Mouse (Mus musculus) limb, embryonic 14.5 days (tissue): Measurements from ENCODE around the gene Pld4. TPM values are rescaled to one million over a fixed set of nuclear protein-coding genes. Genes with fewer than 3 reads are reported as not detected.

Source experiments
- ATAC-seq: fragments of 200-750 bp; cut with Nextera tagmentation; 2 replicates; pipeline ENCODE4 v1.8.0; 2017; ENCODE audit warnings: low read depth, moderate number of reproducible peaks, moderate TSS enrichment; ENCODE audit not compliant: low FRiP score
- DNase-seq: peaks from one replicate; pipeline ENCODE4 v3.0.0-alpha.2; 2015; ENCODE audit warnings: low spot score
- H3K27ac ChIP-seq: fragments of 300-500 bp; sonication (generic); replicated peaks from 2 replicates; pipeline ENCODE4 v1.5.1; 2014; ENCODE audit warnings: low read depth, mild to moderate bottlenecking, low read length, moderate library complexity, mixed read lengths
- H3K27me3 ChIP-seq: fragments of 300-500 bp; sonication (generic); 2 replicates; pipeline ENCODE4 v1.6.1; 2014; ENCODE audit warnings: low read length, mixed read lengths; ENCODE audit not compliant: control insufficient read depth, insufficient read depth
- H3K36me3 ChIP-seq: fragments of 300-500 bp; sonication (generic); 2 replicates; pipeline ENCODE4 v1.6.1; 2014; ENCODE audit warnings: mild to moderate bottlenecking, low read length, moderate library complexity, mixed read lengths; ENCODE audit not compliant: control insufficient read depth, insufficient read depth
- H3K4me1 ChIP-seq: fragments of 300-500 bp; sonication (generic); 2 replicates; pipeline ENCODE4 v1.6.1; 2014; ENCODE audit warnings: antibody characterized with exemption, low read length, mixed read lengths; ENCODE audit not compliant: control insufficient read depth, insufficient read depth
- H3K4me2 ChIP-seq: fragments of 300-500 bp; sonication (generic); replicated peaks from 2 replicates; pipeline ENCODE4 v1.6.1; 2014; ENCODE audit warnings: low read depth, mild to moderate bottlenecking, low read length, moderate library complexity; ENCODE audit not compliant: severe bottlenecking
- H3K4me3 ChIP-seq: fragments of 300-500 bp; sonication (generic); replicated peaks from 2 replicates; pipeline ENCODE4 v1.5.1; 2014; ENCODE audit warnings: low read length
- H3K9ac ChIP-seq: fragments of 300-500 bp; sonication (generic); 2 replicates; pipeline ENCODE4 v1.6.1; 2014; ENCODE audit warnings: mild to moderate bottlenecking, low read depth, low read length, moderate library complexity; ENCODE audit not compliant: severe bottlenecking
- H3K9me3 ChIP-seq: fragments of 300-500 bp; sonication (generic); 2 replicates; pipeline ENCODE4 v1.6.1; 2016; ENCODE audit warnings: low read length; ENCODE audit not compliant: control insufficient read depth
- POLR2A ChIP-seq: fragments of 200-500 bp; IDR thresholded peaks from 2 replicates; pipeline ENCODE4 v1.8.0; 2012; ENCODE audit warnings: inconsistent platforms, mild to moderate bottlenecking, moderate library complexity, borderline replicate concordance; ENCODE audit not compliant: insufficient read depth, insufficient read length; ENCODE audit errors: extremely low read depth
- WGBS: fragments of 180-500 bp; shearing (Covaris S2); extraction: QIAGEN DNeasy Blood & Tissue Kit; methylation state at CpG from one replicate; pipeline ENCODE4 v1.1.7; 2014; 5-methylcytosine and 5-hydroxymethylcytosine counted together
- polyA plus RNA-seq, 2 experiments: library from polyadenylated mRNA; depleted of rRNA in 1 of 2; stranded (reverse) in 1 of 2; unstranded in 1 of 2; fragments of >200 nt; fragmentation: Nextera tagmentation in 1 of 2; extraction: Ambion mirVana in 1 of 2; gene quantifications; 2 replicates each; pipeline versions ENCODE4 v1.2.1 to v1.2.3; 2012 to 2014

Pld4 gene
- polyA plus RNA-seq, 2 experiments, result 14.0 to 15.7 TPM

GRCm38 (mm10) chr12:112750976-112751375 lies 9.5 kb upstream of the Pld4 start:
- DNase-seq (no peak), ATAC-seq (no peak)
- H3K4me3 ChIP-seq, result no peak overlapping the region
- no peak for TF ChIP-seq POLR2A
- H3K9me3 ChIP-seq, result no peaks in the 10 kb centered on the region
- peaks cover 3% of the 10 kb centered on the region; the same call in 1 of the 2 replicates for H3K4me1 ChIP-seq
- H3K9ac ChIP-seq, result no peak overlapping the region
- H3K27ac ChIP-seq, result no peak overlapping the region
- WGBS, result 86% methylated on average over 12 of the region's 12 CpGs
- H3K27me3 ChIP-seq, result no peaks in the 10 kb centered on the region
- H3K36me3 ChIP-seq, result no peaks in the 10 kb centered on the region
- H3K4me2 ChIP-seq, result no peak overlapping the region

- no peak overlapping the region for H3K9ac ChIP-seq
- no peaks in the 10 kb centered on the region for H3K36me3 ChIP-seq
- H3K4me2 ChIP-seq, result no peak overlapping the region
- H3K4me3 ChIP-seq, result no peak overlapping the region
- no peak for DNase-seq
- H3K4me1 ChIP-seq, result no peaks in the 10 kb centered on the region
- H3K9me3 ChIP-seq, result no peaks in the 10 kb centered on the region
- ATAC-seq, result no peak
- 36% methylated on average over 2 of the region's 2 CpGs for WGBS
- H3K27me3 ChIP-seq, result no peaks in the 10 kb centered on the region
- no peak for TF ChIP-seq POLR2A
- H3K27ac ChIP-seq, result no peak overlapping the region
Observed at GRCm38 (mm10) chr12:112752399-112752798, 8.1 kb upstream of the Pld4 start.

GRCm38 (mm10) chr12:112755900-112756299 lies 4.6 kb upstream of the Pld4 start:
- H3K27me3 ChIP-seq, result no peaks in the 10 kb centered on the region
- DNase-seq (no peak), ATAC-seq (no peak)
- TF ChIP-seq POLR2A, result no peak
- no peaks in the 10 kb centered on the region for H3K4me1 ChIP-seq
- H3K27ac ChIP-seq, result no peak overlapping the region
- no peak overlapping the region for H3K4me3 ChIP-seq
- WGBS, result 70% methylated on average over 4 of the region's 4 CpGs
- H3K36me3 ChIP-seq, result no peaks in the 10 kb centered on the region
- H3K9ac ChIP-seq, result no peak overlapping the region
- H3K4me2 ChIP-seq, result no peak overlapping the region
- no peaks in the 10 kb centered on the region for H3K9me3 ChIP-seq

- H3K9me3 ChIP-seq, result no peaks in the 10 kb centered on the region
- TF ChIP-seq POLR2A, result no peak
- no peaks in the 10 kb centered on the region for H3K4me1 ChIP-seq
- no peak overlapping the region for H3K27ac ChIP-seq
- H3K9ac ChIP-seq, result no peak overlapping the region
- 86% methylated on average over 5 of the region's 5 CpGs for WGBS
- H3K4me2 ChIP-seq, result no peak overlapping the region
- DNase-seq, result no peak
- no peak for ATAC-seq
- H3K4me3 ChIP-seq, result no peak overlapping the region
- H3K27me3 ChIP-seq, result no peaks in the 10 kb centered on the region
- H3K36me3 ChIP-seq, result no peaks in the 10 kb centered on the region
Observed at GRCm38 (mm10) chr12:112757896-112758295, 2.6 kb upstream of the Pld4 start.

GRCm38 (mm10) chr12:112759471-112759870 lies 984 bp upstream of the Pld4 start:
- H3K4me2 ChIP-seq, result no peak overlapping the region
- no peak overlapping the region for H3K9ac ChIP-seq
- no peak overlapping the region for H3K4me3 ChIP-seq
- DNase-seq (no peak), ATAC-seq (no peak)
- H3K27ac ChIP-seq, result no peak overlapping the region
- no peaks in the 10 kb centered on the region for H3K36me3 ChIP-seq
- no peaks in the 10 kb centered on the region for H3K4me1 ChIP-seq
- H3K27me3 ChIP-seq, result no peaks in the 10 kb centered on the region
- 86% methylated on average over 3 of the region's 3 CpGs for WGBS
- H3K9me3 ChIP-seq, result no peaks in the 10 kb centered on the region
- TF ChIP-seq POLR2A, result no peak

GRCm38 (mm10) chr12:112761411-112761810 lies 956 bp downstream of the Pld4 start:
- WGBS, result 89% methylated on average over 4 of the region's 4 CpGs
- H3K4me2 ChIP-seq, result no peak overlapping the region
- no peaks in the 10 kb centered on the region for H3K4me1 ChIP-seq
- no peak overlapping the region for H3K4me3 ChIP-seq
- ATAC-seq (no peak), DNase-seq (no peak)
- no peak overlapping the region for H3K27ac ChIP-seq
- no peaks in the 10 kb centered on the region for H3K36me3 ChIP-seq
- H3K27me3 ChIP-seq, result no peaks in the 10 kb centered on the region
- H3K9me3 ChIP-seq, result no peaks in the 10 kb centered on the region
- no peak overlapping the region for H3K9ac ChIP-seq
- no peak for TF ChIP-seq POLR2A
